Mouse (Mus musculus) gastrocnemius, adult 2 months (tissue): Measurements from ENCODE around the gene Atg101. TPM values are rescaled to one million over a fixed set of nuclear protein-coding genes. Genes with fewer than 3 reads are reported as not detected.

Experiments
- DNase-seq: peaks from one replicate; pipeline ENCODE4 v3.0.0; 2022
- H3K27ac ChIP-seq: fragments of 200-600 bp; 2 replicates; pipeline ENCODE4 v1.8.1; 2022; ENCODE audit warnings: mild to moderate bottlenecking
- H3K4me3 ChIP-seq: fragments of 200-600 bp; 2 replicates; pipeline ENCODE4 v1.8.1; 2022; ENCODE audit warnings: mild to moderate bottlenecking, moderate library complexity
- CTCF ChIP-seq: fragments of 200-600 bp; IDR thresholded peaks from 2 replicates; pipeline ENCODE4 v1.8.1; 2022; ENCODE audit warnings: antibody characterized with exemption, mild to moderate bottlenecking, moderate library complexity
- intact Hi-C: fragments of 180-260 bp; cut with DNase I; formaldehyde crosslinking; loops from one replicate; pipeline ENCODE4 v1.15.1; 2025
- total RNA-seq, 2 experiments: library from RNA; stranded (reverse); gene quantifications; 2 replicates each; pipeline ENCODE4 v1.2.3; 2021

Gene Atg101
- total RNA-seq, 2 experiments from 2014 or later = 23.7 to 32.4 TPM

DNA sequence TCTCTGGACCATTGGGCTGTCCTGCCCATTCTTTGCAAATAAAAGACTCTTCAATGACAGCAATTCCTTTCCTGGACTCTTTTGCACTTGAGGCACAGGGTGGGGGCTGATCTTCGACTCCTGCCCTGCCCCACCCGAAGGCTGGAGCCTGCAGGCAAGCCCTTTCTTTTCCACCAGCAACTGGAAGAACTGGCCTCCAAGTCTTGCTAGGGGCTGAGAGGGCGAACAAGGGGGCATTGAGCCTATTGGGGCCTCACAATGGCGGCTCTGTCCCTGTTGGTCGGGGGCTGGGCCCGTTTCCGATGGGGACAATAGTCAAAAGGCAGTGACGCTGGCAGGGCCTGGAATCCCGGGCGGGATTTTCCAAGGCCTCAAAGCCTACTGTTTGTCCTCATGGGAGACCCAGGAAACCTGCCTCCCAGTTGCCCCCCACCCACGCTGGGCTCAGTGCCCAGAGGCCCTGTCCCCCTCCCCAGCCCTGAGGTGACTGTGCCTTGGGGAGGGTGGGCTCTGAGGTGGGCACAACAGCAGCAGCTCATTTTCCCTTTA lies 6.6 kb upstream of the Atg101 start:
- Histone ChIP-seq H3K27ac (peak overlapping the region; percentile 86), H3K4me3 (no peak overlapping the region)
- intact Hi-C loops = no loop called here
- TF ChIP-seq CTCF = no peak
- no peak for DNase-seq

- Histone ChIP-seq H3K27ac (peak overlapping the region; percentile 86), H3K4me3 (0 out of 2 replicates have a peak overlapping the region, but pooled peaks have one; percentile 3)
- no peak for TF ChIP-seq CTCF
- intact Hi-C loops = no loop called here
- peak; percentile 88 for DNase-seq
These were observed 5.5 kb upstream of the Atg101 start for GRCm38 (mm10) chr15:101278589-101278988.

- DNase-seq = peak; percentile 63
- intact Hi-C loops = no loop called here
- no peak for TF ChIP-seq CTCF
- Histone ChIP-seq H3K27ac (peak overlapping the region; percentile 86), H3K4me3 (no peak overlapping the region)
These were observed 4.6 kb upstream of the Atg101 start for GRCm38 (mm10) chr15:101279430-101279999.

DNA sequence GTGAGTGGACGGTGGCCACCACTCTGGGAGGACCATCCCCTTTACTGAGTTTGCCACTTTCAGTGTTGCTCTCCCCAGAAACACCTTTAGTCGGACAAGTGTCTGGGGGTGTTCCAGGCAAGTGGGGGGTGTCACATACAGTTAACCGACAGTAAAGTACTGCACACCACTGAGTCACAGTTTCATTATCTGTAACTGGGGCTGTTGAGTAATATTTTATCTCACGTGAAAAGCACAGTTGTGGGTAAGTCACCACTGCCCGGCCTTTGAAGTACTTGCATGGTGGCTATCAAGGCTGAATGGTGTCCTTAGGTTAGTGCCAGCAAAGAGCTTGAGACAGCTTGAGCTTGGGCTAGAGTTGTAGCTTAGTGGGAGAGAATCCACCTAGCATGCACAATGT lies 1.6 kb upstream of the Atg101 start:
- no peak for TF ChIP-seq CTCF

DNA sequence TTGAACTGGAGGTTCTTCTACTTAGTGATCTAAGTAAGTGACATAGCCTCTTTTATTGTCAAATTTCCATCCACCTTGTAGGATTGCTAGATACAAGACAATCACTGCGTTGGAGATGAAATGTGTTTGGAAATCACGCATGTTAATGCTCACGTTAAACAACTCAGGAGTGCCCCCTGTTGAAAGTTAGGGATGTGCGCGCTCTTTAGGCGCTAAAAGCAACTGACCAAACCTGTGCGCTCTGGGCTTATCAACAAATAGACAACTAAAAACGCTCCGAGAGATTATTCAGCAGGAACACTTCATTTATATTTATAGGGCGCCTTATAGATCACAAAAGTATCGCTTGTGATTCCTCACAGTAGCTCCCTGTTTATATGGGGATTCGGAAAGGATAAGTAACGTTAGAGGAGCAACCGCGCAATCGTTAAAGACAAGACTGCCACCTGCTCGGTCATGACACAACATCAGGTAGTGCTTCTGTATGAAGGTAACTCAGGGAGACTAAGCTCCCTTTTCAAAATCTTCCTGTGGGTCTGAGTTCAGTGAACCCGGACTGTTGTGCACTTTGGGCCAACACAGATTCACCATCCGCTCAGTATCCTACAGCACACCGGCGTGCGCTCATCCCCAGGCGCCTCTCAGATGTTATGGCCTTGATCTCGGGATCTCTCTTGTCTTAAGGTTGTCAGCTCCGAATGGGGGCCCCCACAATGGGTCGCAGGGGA lies 725 bp upstream of the Atg101 start:
- H3K4me3 ChIP-seq = peak overlapping the region; percentile 99

More for the DNA sequence above, 1.6 kb upstream of the Atg101 start:
- DNase-seq = no peak
- intact Hi-C loops = loop anchor here (5.0 kb wide), 1 partner anchor 60 kb away; the partner anchor contains the start of gene Grasp
- peak overlapping the region; percentile 99 for H3K27ac ChIP-seq
- H3K4me3 ChIP-seq = no peak overlapping the region

DNA sequence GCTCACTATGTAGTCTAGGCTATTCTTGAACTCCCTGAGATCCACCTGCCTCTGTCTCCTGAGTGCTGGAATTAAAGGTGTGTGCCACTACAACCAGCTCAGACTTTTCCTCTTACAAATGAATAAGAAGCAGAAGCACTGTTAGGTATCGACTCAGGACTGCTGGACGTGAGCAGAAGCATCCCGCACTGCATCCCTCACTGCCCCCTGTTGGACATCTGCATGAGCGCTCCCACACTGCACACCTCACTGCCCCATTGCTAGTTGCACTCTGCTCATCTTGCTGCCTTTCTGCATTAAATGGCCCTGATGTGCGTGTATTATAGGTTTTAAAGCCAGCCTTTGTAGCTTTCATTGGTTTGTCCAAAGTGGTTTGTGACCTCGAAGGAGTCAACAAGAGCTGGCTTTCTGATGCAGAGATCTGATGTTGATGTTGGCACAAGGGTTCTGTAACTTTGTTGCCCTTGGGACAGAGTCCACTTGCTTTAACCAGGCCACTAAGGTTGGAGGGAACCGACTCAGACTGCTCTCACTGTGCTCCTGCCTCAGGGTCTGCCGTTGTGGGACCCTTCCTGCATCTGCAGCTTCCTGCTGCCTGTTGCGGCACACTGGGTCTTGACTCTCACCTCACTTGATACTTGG lies 2.2 kb downstream of the Atg101 start:
- peak overlapping the region; percentile 17 for H3K4me3 ChIP-seq
- intact Hi-C loops = no loop called here
- peak overlapping the region; percentile 99; the same call in 1 of the 2 replicates for H3K27ac ChIP-seq
- peak; percentile 56 for TF ChIP-seq CTCF
- DNase-seq = no peak

More for the DNA sequence above, 725 bp upstream of the Atg101 start:
- TF ChIP-seq CTCF = peak; percentile 83
- peak overlapping the region; percentile 99 for H3K27ac ChIP-seq
- intact Hi-C loops = loop anchor here (1.0 to 5.0 kb wide), 2 partner anchors 43 to 61 kb away; partner anchors contain the start of gene Grasp
- no peak for DNase-seq

DNA sequence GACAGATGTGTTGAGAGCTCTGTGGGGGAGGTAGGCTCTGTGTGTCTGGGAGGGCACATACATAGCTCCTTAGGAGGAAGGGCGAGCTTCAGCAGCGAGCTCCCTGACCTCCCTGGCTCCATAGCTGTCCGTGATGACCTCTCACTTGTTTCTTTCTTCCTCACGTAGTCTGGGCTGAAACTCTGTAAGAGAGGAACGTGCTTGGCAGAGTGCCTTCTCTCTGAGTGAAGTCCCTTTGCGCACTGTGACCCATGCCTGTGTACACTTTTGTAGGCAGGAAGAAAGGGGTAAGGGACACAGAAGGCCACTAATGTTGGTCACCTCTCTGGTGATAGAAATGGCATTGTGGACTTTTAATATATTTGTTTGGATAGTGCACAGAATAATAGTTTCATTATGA lies 3.3 kb downstream of the Atg101 start:
- no peak overlapping the region for H3K27ac ChIP-seq
- TF ChIP-seq CTCF = no peak
- no peak for DNase-seq
- intact Hi-C loops = no loop called here
- no peak overlapping the region for H3K4me3 ChIP-seq

GRCm38 (mm10) chr15:101290354-101290753 lies 6.3 kb downstream of the Atg101 start:
- no peak overlapping the region for H3K27ac ChIP-seq
- no peak for DNase-seq
- no peak overlapping the region for H3K4me3 ChIP-seq
- no peak for TF ChIP-seq CTCF
- intact Hi-C loops = no loop called here

- peak overlapping the region; percentile 61 for H3K27ac ChIP-seq
- H3K4me3 ChIP-seq = no peak overlapping the region
- intact Hi-C loops = no loop called here
- TF ChIP-seq CTCF = no peak
- DNase-seq = peak; percentile 79
These were observed 7.9 kb downstream of the Atg101 start for GRCm38 (mm10) chr15:101292012-101292411.

DNA sequence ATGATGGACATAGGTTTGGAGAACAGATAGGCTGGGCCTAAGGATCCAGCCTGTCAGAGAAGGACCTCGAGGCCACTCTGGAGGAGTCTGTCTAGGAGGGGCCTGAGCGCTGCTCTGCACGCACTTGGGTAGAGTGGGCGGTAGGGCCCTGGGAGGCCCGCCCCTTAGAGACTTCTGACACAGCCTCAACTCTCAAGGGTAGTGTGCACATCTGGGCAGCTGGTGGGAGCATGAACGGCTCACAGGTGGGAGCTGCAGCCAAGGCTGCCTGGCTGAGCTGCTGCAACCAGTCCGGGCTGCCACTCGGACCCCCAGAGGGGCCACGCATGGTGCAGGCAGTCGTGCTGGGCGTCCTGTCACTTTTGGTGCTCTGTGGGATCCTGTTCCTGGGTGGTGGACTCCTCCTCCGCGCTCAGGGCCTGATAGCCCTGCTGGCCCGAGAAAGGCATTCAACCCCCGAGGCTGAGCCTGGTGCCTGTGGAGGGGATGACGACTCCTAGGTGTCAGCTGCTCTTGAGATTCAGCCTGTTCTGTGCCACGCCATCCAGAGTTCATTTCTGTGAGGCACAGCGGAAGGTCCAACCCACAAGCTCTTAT lies 9.1 kb downstream of the Atg101 start, which contains the start of gene 6030408B16Rik:
6030408B16Rik (plus strand) TSS at position 188 of the 597 bp plus-strand sequence.
- intact Hi-C loops = no loop called here
- no peak for DNase-seq
- H3K4me3 ChIP-seq = no peak within 1 kb of the TSS
- peak within 1 kb of the TSS; percentile 61 for H3K27ac ChIP-seq
- TF ChIP-seq CTCF = no peak

- DNase-seq = no peak
- Histone ChIP-seq H3K27ac (peak overlapping the region; percentile 31; the same call in 1 of the 2 replicates), H3K4me3 (no peak overlapping the region)
- intact Hi-C loops = no loop called here
- no peak for TF ChIP-seq CTCF
These were observed 10.2 kb downstream of the Atg101 start for GRCm38 (mm10) chr15:101294028-101294894.

GRCm38 (mm10) chr15:101295106-101295505 lies 11.0 kb downstream of the Atg101 start:
- DNase-seq = no peak
- intact Hi-C loops = no loop called here
- Histone ChIP-seq H3K4me3 (no peak overlapping the region), H3K27ac (peak overlapping the region; percentile 31; the same call in 1 of the 2 replicates)
- no peak for TF ChIP-seq CTCF
